16 mouse cellular contexts compared by ENCODE assay signal in the genomic region with DNA sequence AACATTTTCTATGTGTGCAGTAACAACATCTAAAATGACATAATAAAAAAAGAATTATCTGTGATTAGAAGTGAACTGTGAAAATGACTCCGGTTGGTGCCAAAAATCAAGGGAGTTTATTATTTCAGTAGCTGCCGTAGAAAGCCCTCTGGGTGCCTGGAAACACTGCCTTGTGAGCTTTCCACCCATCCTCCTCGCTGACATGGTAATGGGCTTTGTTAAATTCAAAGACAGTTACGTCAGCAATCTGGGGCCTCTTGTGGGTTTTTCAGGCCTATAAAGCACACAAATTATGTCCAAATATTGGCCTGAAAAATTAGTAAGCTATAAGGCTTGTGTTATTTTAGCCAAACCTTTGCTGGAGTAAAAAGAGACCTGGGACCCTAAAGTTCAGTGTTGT.
"Had no signal": no experiment of that assay in that cellular context is flagged by ENCODE, and none has a peak within 500 bp of the region (broad histone marks: within the 10 kb centered on the region; RNA-seq: fewer than 3 reads in every experiment).

No protein-coding gene starts in this region.

- DNase-seq: kidney, adult 8-10 months; kidney, postnatal 10 days; kidney, postnatal 4 days; left cerebral cortex, postnatal 4 days; lung, embryonic 14.5 days; lung, postnatal 10 days; lung, postnatal 4 days; right cerebral cortex, adult 18-20 months; right cerebral cortex, postnatal 25 days; thymus, postnatal 36 days had no signal

- H3K9me3 ChIP-seq: limb, embryonic 15.5 days; liver, embryonic 12.5 days; neural tube, embryonic 15.5 days had no signal

- H3K36me3 ChIP-seq: limb, embryonic 15.5 days; liver, embryonic 12.5 days; neural tube, embryonic 15.5 days had no signal

- H3K9ac ChIP-seq: limb, embryonic 15.5 days; liver, embryonic 12.5 days; lung, embryonic 14.5 days; neural tube, embryonic 15.5 days had no signal

- ATAC-seq: liver, embryonic 12.5 days had no signal

- H3K27ac ChIP-seq: layer of hippocampus, adult 2 months; limb, embryonic 15.5 days; liver, embryonic 12.5 days; neural tube, embryonic 15.5 days had no signal

- H3K4me1 ChIP-seq: limb, embryonic 15.5 days; liver, embryonic 12.5 days; neural tube, embryonic 15.5 days had no signal

- H3K4me2 ChIP-seq: limb, embryonic 15.5 days; liver, embryonic 12.5 days; lung, embryonic 14.5 days; midbrain, embryonic 11.5 days; neural tube, embryonic 15.5 days had no signal

- H3K27me3 ChIP-seq: limb, embryonic 15.5 days; liver, embryonic 12.5 days; neural tube, embryonic 15.5 days had no signal

- H3K4me3 ChIP-seq: layer of hippocampus, adult 2 months; limb, embryonic 15.5 days; liver, embryonic 12.5 days; myocyte; neural tube, embryonic 15.5 days had no signal
